Mouse (Mus musculus) splenic B cell, adult 2 months (primary cell): ENCODE data around the gene Amotl2.

Experiments
- DNase-seq: peaks from one replicate; pipeline ENCODE4 v3.0.0-alpha.2; 2011; ENCODE audit warnings: low read depth, low spot score
- H3K27me3 ChIP-seq: 2 replicates; pipeline ENCODE4 v1.6.1; 2012; ENCODE audit warnings: mild to moderate bottlenecking, low read length, moderate library complexity, mixed read lengths; ENCODE audit not compliant: control insufficient read depth, poor library complexity, insufficient read depth, severe bottlenecking
- H3K36me3 ChIP-seq: 2 replicates; pipeline ENCODE4 v1.6.1; 2012; ENCODE audit warnings: mild to moderate bottlenecking, low read length, moderate library complexity, mixed read lengths; ENCODE audit not compliant: control insufficient read depth, poor library complexity, insufficient read depth, severe bottlenecking

Gene Amotl2

DNA sequence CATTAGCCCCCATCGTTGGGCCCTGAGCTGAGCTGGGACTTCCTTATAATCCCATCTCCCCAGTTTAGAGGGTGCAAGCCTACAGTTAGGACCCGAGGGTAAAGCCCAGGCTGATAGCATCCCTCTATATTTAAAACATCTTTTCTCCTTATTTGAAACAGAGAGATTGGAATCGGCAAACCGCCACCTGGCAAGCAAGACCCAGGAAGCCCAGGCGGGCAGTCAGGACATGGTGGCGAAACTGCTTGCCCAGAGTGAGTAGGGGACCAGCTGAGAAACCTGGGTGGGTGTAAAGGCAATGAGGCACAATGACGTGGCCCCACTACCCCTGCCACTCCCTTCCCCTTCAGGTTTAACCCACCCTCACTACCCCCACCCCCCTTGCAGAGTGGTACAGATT lies 8.5 kb downstream of the Amotl2 start:
- H3K36me3 ChIP-seq = no peaks in the 10 kb centered on the region
- no peaks in the 10 kb centered on the region for H3K27me3 ChIP-seq
- DNase-seq = no peak

DNA sequence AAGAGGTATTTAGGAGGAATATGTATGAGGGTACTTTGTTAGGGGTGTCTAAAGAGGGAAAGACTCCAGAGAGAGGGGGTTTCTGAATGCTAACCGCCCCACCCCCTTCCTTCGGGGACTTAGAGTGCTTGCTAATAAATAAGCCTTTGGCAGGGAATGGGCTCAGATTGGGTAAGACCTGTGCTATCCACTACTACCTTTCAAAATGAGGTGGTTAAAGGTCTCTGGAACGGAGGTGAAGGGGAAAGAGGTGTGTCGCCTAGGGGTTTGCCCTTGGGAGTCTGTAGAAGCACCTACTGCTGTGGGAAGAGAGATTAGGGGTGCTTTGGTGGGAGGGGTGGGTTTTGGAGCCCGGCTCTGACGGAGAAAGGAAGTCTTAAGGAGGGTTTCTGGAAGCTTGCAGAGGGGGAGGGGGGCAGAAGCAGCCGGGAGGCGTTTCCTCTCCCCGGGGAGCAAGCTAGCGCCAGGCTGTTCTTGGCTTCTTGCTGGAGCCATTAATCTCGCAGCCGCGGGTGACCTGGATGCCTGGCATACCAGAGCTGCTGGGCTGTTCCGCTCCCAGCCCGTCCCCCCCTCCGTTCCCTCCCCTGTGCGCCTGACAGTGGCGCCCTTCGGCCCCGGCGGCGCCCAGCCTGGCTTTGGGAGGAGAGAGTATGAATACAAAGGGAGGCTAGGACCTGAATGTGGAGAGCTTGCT lies 9.6 kb downstream of the Amotl2 start:
- no peaks in the 10 kb centered on the region for H3K36me3 ChIP-seq
- no peak for DNase-seq
- no peaks in the 10 kb centered on the region for H3K27me3 ChIP-seq

GRCm38 (mm10) chr9:102726811-102727210 lies 10.3 kb downstream of the Amotl2 start:
- no peak for DNase-seq
- Histone ChIP-seq H3K36me3 (no peaks in the 10 kb centered on the region), H3K27me3 (no peaks in the 10 kb centered on the region)

DNA sequence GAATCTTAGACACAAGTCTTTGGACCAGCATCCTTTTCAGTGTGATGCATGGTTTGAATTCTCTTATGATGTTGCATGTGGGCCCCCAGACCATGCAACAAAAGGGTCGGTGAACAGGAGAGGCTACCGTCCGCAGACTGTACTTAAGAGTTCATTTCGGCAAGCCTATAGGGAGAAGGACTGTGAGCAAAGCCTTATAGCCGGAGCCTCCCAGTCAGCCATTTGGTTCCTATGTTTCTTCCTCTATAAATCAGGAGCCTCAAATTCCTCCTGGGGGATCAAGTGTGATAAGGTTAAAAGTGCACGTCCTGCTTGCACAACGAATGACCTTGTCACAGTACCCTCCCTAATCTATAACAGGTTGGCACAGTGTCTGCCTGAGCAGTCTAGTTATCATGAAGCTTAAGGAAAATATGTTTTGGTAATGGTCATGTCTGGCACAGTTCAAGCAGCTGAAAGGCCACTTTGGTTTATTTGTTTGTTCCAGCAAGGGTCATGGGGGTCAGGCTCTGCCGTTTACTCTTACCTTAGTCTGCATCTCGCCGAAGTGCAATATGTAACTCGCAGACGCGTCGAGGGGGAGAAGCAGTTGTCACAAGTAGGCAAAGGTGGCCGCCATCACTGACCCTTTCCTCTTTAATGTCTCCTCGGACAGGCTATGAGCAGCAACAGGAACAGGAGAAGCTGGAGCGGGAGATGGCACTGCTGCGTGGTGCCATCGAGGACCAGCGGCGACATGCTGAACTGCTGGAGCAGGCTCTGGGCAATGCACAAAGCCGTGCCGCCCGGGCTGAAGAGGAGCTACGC lies 11.4 kb downstream of the Amotl2 start:
- DNase-seq = no peak
- no peaks in the 10 kb centered on the region for H3K27me3 ChIP-seq
- H3K36me3 ChIP-seq = no peaks in the 10 kb centered on the region

DNA sequence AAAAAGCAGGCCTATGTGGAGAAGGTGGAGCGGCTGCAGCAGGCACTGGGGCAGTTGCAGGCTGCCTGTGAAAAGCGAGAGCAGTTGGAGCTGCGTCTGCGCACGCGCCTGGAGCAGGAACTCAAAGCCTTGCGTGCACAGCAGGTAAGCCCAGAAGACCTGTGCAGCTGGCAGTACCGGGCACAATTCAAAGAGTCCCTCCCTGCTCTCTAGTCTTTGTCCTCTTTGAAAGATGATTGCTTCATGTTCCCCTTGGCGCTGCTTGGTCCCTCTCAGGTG lies 11.9 kb downstream of the Amotl2 start:
- H3K36me3 ChIP-seq = no peaks in the 10 kb centered on the region
- no peaks in the 10 kb centered on the region for H3K27me3 ChIP-seq
- DNase-seq = no peak

- H3K27me3 ChIP-seq = no peaks in the 10 kb centered on the region
- DNase-seq = no peak
- no peaks in the 10 kb centered on the region for H3K36me3 ChIP-seq
Observed at GRCm38 (mm10) chr9:102729093-102729845, 12.8 kb downstream of the Amotl2 start.

DNA sequence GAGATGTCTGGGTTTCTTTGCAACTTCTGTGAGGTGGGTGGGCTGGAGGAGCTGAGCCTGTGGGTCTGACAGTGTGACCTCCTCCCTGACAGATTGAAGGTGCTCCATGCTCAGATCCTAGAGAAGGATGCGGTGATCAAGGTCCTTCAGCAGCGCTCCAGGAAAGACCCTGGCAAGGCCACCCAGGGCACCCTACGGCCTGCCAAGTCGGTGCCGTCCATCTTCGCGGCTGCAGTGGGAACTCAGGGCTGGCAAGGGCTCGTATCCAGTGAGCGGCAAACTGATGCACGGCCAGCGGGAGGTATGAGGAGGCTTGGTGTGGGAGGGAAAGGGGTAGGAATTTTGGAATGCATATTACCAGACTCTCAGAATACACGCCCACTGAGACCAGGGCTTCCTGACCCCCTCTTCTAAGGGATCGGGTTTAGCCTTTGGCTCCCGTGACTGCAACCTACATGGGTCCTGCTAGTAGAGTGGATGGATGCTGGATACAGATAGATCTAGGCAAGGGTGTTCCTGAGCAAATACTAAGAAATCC lies 13.5 kb downstream of the Amotl2 start:
- no peaks in the 10 kb centered on the region for H3K27me3 ChIP-seq
- H3K36me3 ChIP-seq = no peaks in the 10 kb centered on the region
- DNase-seq = no peak

GRCm38 (mm10) chr9:102731044-102731471 lies 14.6 kb downstream of the Amotl2 start:
- DNase-seq = no peak

GRCm38 (mm10) chr9:102731574-102732175 lies 15.2 kb downstream of the Amotl2 start:
- H3K36me3 ChIP-seq = no peaks in the 10 kb centered on the region
- DNase-seq = no peak

More at GRCm38 (mm10) chr9:102731044-102731471, 14.6 kb downstream of the Amotl2 start:
- no peaks in the 10 kb centered on the region for H3K27me3 ChIP-seq
- no peaks in the 10 kb centered on the region for H3K36me3 ChIP-seq

DNA sequence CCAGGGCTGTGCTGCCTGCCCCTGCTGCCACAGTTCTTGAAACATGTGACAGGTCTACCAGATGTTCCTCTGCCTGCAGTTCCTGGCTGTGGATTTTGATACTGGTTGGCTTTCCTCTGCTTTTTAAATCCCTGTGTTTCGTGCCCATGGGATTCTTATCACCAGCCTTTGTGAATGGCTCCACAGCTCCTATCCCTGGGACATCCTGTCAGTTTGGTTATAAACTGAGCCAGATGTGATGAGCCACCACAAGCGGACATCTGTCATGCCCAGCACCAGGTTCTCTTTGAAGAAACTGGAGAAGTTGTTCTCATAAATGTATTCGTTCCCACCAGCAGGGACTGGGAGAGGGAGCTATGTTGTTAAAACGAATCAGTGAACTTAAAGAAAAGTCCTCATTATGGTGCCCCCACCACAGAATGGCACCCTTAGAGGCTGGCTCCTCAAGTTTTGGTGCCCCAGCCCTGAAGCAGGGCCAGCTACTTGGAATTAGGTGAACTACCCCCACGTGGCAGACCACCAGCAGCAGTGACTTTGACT lies 15.9 kb downstream of the Amotl2 start:
- no peak for DNase-seq
- Histone ChIP-seq H3K36me3 (no peaks in the 10 kb centered on the region), H3K27me3 (no peaks in the 10 kb centered on the region)

More at GRCm38 (mm10) chr9:102731574-102732175, 15.2 kb downstream of the Amotl2 start:
- no peaks in the 10 kb centered on the region for H3K27me3 ChIP-seq

- Histone ChIP-seq H3K36me3 (no peaks in the 10 kb centered on the region), H3K27me3 (no peaks in the 10 kb centered on the region)
- DNase-seq = no peak
Observed at GRCm38 (mm10) chr9:102733459-102733858, 17.0 kb downstream of the Amotl2 start.

- Histone ChIP-seq H3K36me3 (no peaks in the 10 kb centered on the region), H3K27me3 (no peaks in the 10 kb centered on the region)
- no peak for DNase-seq
Observed at GRCm38 (mm10) chr9:102733999-102734738, 17.7 kb downstream of the Amotl2 start.

GRCm38 (mm10) chr9:102734739-102735075 lies 18.2 kb downstream of the Amotl2 start:
- H3K27me3 ChIP-seq = no peaks in the 10 kb centered on the region
- H3K36me3 ChIP-seq = no peaks in the 10 kb centered on the region
- no peak for DNase-seq

DNA sequence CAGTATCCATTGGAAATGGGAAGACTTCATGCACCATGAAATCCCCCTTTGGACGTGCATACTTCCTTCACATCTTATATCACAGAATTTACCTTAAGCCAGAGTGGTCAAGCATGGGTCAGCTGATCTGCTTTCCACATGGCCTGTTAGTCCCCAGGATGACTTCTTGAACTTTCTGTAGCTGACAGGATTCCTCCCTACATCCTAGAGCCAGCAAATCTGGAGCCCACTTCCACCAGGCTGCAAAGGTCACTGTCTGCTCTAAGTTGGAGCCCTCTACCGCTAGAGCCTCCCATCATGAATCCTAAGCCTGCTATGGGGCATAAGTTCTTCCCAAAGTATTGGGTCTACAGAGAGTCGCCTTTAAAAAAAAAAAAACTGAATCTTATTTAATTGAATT lies 18.8 kb downstream of the Amotl2 start:
- DNase-seq = no peak
- H3K27me3 ChIP-seq = no peaks in the 10 kb centered on the region
- H3K36me3 ChIP-seq = no peaks in the 10 kb centered on the region
